Mouse (Mus musculus) cerebellum, postnatal 10 days (tissue): ENCODE measurements around the gene C1ql1.
"Not testable (repeated sequence)": the region's sequence is repeated elsewhere in the genome, so short reads cannot be mapped to it uniquely, and the experiment has no call there.

Experiments
- DNase-seq, 2 experiments: peaks; one replicate each; pipeline ENCODE4 v3.0.0; 2021; ENCODE audit warnings: mixed read lengths in 2 of 2

The C1ql1 gene

DNA sequence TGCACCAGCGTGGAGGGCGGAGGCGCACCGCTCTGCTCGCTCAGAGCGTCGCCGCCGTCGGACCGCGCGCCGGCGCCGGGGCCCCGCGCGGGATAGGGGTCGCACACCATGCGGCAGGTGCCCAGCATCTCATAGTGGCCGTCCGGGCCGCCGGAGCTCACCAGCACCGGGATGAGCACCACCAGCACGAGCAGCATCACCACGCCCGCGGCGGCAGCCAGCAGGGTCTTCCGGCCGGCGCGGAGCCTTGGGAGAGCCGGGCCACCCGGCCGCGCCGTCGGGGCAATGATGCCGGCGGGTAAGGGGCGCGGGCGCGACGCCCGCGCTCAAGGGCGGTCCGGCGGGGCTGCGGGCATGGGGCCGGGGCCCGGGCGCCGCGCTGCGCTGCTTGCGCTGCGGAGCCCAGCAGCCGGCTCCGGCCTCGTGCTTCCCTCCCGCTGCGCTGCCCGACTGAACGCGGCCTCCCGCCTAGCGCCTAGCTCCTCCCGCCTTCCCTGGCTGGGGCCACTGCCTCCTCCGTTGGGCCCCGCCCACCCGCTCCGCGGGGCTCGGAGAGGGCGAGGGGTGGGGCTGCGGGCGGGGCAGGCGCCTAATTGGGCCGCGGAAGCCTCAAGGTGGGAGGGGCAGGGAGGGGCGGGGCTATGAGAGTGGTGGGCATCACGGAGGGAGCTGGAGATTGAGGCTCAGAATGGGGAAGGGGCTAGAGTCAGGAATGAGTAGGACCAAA lies at the start of gene C1ql1:
Gene C1ql1 (minus strand): TSS at position 424 of the 727 bp plus-strand sequence.
- peak; percentile 87 to 95 for DNase-seq

GRCm38 (mm10) chr11:102994952-102995351 lies 48.5 kb upstream of the C1ql1 start:
- DNase-seq, result peak in 1 of 2 experiments; percentile 18

DNA sequence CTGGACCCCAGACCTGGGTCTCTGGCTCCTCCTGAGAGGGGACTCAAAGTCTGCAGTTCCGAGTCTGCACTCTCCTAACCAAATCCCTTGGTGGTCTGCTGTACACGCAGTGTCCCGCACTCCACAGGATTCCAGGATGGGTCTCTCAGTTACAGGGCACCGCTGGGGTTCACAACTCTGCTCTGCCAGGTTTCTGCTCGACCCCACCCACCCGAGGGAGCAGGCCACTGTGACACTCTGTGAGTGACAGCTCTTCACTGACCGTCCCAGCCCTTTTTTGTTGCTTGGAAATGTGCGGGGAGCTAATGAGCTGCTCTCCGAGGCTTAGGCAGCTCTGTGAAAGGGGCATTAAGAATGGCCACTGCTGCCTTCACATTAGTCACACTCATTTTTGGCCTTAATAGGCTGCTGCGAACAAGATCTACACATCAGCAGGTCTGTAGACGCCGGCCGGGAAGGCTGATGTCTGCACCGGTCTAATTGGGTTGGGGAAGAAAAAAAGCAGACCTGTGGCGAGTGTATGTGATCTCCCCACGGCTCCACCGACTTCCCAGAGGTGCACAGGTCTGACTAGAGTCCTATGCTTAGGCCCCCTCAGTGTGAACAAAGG lies 47.0 kb upstream of the C1ql1 start:
- peak in 1 of 2 experiments; percentile 26 for DNase-seq

- DNase-seq, result peak; percentile 90 to 92
These were observed 46.5 kb upstream of the C1ql1 start for GRCm38 (mm10) chr11:102992940-102993339.

DNA sequence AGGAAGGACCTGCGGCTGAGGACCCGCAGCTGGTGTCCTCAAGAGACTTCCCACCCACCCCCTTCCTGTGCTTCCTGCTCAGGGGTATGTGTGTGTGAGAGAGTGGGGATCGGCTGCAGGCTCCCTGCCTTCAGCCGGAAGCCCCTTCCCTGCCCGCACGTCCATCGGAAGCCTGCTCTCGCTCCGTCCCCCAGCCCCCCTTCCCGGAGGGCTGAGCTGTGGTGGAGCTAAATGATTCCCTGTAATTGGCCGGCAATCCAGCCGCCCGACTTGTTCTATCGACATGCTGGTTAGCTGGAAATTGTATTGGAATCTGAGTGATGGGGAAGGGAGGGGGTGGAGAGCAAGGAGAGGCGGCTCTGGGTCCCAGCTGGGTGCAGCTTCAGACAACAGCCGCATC lies 45.2 kb upstream of the C1ql1 start:
- peak; percentile 28 to 43 for DNase-seq

DNA sequence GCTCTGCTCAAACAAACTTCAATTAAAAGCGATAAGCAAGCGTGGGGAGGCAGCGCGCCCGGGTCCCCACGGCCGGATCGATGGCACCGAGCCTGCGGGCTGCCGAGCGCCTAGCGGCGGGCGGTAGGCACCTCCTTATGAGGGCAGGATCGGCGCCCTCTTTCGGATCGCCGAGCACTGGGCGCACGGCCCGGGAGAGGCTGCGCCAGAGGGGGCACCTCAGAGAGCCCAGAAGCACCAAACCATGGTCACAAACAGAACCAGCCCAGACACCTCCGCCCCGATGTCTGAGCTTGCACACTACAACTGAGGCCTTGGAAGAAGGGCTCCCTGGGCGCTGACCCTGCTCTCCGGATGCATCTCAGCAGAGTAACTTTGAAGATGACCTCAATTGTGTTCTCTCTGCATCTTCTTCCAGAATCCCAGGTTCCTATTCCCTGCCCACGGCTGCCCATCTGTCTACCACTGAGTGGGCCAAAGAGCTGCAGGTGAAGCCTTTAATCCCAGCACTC lies 43.7 kb upstream of the C1ql1 start:
- peak; percentile 61 to 70 for DNase-seq

- DNase-seq, result no peak
These were observed 43.2 kb upstream of the C1ql1 start for GRCm38 (mm10) chr11:102989641-102990151.

DNA sequence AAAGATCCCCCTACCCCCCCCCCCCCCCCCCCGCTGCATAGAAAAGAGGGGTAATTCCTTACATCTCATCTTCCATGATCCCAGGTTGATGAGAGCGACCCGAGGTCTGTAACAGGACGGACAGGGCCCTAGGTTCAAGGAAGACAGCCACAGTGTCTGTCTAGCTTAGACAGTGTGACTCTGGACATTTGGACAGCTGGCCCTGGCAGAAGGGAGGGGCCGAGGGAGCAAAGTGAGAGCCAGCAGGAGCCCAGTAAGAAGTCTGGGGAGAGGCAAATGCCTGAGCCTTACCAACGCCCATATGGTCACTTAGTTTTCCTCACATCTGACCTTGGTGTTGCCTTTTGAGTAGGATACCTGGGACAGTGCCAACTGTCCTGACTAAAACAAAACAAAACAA lies 38.7 kb upstream of the C1ql1 start:
- peak; percentile 42 to 59 for DNase-seq

GRCm38 (mm10) chr11:102984615-102985014 lies 38.1 kb upstream of the C1ql1 start:
- DNase-seq, result peak; percentile 60 to 73

DNA sequence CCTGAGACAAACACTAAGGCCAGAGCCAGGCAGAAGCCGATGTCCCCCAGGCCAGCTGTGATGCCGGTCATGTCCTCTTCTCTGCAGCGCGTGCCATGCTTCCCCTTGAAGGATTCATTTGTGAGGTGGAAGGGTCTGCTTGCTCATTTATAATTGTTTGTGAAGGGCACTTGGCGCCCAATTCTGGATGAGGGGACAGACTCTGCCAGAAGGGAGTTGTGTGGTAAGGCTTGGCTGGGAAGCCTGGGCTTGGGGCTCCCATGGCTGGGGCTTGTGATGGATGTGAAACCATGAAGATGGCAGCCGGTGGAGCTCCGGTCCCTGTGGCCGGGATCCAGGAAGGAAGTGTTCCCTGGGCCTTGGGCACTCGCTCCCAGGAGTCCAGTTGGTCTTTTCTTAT lies 37.6 kb upstream of the C1ql1 start:
- peak; percentile 66 to 70 for DNase-seq

DNA sequence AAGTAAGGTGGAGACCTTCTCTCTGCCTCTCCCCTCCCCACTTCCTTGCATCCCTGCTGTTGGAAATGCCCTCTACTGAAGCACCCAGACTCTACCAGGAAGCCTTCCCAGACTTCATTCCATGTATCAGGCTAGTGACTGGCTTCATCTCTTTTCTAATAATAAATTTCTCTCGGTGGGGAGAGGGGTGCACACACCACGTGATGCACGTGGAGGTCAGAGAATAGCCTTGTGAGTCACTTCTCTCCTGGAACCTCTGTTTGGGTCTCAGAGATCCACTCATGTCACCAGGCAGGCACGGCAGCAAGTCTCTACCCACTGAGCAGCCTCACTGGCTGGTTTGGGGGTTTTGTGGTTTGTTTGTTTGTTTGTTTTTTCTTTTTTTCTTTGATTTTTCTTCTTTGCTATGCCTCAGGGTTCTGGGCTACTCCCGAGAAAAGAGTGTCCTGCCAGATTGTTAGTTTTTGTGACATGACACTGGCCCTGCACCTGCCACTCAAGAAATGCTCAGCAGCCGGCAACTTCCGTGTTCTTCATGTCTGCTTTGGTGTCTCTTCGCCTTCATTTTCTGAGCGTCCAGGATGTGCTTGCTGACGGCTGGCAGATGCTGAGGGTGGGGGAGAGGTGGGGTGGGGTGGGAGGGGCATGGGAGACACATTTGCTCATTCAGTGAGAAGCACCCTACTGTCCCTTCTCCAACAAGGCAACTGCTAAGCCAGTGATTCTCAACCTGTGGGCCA lies 34.8 kb upstream of the C1ql1 start:
- no peak for DNase-seq

DNA sequence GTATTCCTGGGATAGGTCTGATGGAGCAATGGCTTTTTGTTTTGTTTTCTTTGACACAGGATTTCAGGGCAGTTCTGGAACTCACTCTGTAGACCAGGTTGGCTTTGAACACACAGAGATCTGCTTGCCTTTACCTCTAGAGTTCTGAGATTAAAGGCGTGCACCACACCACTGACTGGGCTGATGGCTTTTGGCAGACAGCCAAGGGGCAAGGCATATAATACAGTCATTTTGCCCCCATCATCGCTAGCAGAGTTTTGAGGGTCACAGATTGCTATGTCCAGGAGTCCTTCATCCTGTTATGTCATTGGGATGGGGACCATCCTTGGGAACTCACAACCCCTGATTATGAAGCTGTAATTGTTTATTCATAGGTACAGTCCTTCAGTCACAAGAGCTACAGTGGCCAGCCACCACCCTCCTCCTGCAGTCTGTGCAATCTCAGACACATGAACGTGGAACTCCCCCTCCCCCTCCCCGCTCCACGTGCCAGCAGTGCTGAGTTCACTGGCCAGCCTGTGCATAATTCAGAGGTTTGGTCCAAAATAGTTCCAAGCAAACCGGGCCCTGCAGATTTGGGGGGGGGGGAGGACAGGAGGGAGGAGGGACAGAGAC lies 31.7 kb upstream of the C1ql1 start:
- peak; percentile 79 to 80 for DNase-seq

GRCm38 (mm10) chr11:102975966-102976365 lies 29.5 kb upstream of the C1ql1 start:
- not testable (repeated sequence) for DNase-seq

- peak; percentile 42 to 44 for DNase-seq
These were observed 25.8 kb upstream of the C1ql1 start for GRCm38 (mm10) chr11:102972326-102972725.

DNA sequence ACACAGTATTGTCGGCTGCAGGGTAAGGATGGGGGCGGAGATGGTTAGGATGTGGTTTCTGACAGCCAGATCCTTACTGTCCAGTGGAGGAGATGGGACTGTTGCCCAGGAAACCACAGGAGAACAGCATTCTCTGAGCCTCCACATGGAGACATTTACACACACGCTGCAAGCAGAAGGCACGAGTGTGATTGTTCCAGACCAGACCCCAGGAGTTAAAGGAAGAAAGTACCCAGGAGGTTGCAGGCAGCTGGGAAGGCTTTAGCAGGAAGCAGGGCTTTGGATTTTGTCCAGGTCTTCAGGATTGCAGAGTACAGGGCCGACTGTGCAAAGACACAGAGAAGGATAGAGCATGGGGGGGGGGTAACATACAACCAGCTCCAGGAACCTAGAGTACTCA lies 25.1 kb upstream of the C1ql1 start:
- DNase-seq, result peak; percentile 81 to 85

GRCm38 (mm10) chr11:102964547-102965091 lies 18.1 kb upstream of the C1ql1 start:
- DNase-seq, result no peak

DNA sequence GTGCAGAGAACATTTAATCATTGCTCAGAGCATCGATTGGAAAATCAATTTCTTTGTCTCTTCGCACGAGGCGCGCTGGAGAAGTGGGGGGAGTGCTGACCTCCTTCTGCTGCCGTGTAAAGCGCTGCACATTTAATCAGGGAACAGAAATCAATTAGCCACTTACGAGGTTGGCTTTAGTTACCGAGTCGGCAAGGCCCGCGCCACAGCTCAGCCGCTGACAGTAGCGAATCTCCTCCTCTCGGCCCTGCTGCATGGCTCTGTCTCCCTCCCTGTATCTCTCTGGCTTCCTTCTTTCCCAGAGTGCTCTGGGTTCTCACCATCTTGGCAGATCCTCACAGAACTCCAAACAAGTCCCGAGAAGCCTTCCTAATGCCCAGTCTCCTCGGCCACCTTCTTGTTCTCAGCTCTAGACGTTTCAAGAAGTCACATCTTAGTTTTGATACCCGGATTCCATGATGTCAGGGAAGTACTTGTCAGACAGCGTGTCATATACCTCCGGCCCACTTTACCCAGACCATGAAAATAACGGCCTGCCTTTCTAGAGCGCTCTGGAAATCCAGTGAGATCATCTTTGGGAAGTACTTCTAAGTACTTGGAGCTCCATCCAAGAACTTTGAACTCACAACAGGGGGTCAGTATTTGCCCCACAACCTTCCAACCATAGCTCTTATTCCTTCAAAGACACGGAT lies 17.5 kb upstream of the C1ql1 start:
- peak in 1 of 2 experiments; percentile 45 for DNase-seq

- no peak for DNase-seq
These were observed 16.9 kb upstream of the C1ql1 start for GRCm38 (mm10) chr11:102963246-102963854.

DNA sequence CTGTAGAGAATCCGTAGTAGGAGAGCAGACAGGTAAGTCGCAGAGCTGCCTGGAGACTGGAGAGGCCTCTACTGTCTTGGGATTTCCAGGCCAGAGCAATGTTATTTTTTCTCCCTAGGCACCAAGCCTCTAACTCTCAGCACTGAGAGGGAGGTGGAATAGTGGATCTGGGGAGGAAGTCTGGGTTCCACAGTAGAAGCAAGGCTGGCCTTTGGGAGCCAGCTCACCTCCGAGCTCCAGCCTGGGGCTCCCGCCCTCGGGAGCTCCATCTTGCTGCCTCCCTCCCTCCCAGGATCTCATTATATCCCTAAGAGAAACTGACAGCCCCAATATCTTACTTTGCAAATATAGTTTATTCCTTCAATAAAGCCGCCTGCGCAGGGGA lies 16.4 kb upstream of the C1ql1 start:
- DNase-seq, result no peak

- DNase-seq, result no peak
These were observed 14.6 kb upstream of the C1ql1 start for GRCm38 (mm10) chr11:102961082-102961481.

DNA sequence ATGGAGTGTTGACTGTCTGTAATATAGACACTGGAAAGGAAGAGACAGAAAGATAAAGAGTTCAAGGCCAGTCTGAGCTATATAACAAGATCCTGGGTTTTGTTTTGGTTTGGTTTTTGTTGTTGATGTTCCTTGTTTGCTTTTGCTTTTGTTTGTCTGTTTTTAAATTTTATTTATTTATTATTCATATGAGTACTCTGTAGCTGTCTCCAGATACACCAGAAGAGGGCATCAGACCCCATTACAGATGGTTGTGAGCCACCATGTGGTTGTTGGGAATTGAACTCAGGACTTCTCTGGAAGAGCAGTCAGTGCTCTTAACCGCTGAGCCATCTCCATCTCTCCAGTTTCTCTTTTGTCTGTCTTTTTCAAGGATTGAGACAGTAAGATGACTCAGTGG lies 12.4 kb upstream of the C1ql1 start:
- no peak for DNase-seq
